Mouse (Mus musculus): Measurements from ENCODE around the gene Rasl12.

The Rasl12 gene

DNA sequence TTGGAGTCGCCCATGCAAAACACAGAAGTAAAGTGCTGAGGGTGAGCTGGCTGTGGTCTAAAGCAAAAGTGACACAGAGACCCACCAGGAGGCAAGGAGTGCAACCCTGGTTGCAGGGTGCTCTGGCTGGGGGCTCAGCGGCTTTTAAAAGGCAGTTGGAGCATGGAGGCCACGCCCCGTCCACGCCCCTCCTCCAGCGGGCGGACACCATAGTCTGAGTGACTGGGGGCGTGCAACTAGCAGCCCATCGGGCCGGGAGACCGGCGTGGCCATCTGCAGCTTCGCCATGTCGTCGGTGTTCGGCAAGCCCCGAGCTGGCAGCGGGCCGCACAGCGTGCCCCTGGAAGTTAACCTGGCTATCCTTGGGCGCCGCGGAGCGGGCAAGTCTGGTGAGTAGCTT lies at the start of gene Rasl12:
Rasl12 (plus strand) TSS at position 228 of the 400 bp plus-strand sequence.
- in situ Hi-C loops (cut with MboI, MseI), result no loop called here

DNA sequence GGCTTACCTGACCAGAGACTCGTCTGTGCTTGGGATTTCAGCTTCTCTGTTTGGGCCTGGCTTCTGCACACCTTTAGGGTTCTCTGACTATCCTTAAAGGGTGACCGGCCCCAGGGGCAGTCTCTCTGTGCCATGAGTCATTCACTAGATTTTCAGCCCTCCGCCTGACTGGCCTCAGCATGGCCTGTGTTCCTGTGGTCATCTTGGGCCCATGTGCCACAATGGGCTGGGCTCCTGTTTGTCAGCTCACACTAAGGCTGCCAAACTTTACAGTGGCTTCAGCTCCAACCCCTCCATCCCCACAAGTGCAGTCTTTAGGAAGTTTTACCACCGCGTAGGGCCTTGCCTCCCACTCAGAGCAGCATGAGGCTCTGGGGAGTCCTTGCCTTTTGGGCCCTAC lies 45.1 kb upstream of the Rasl12 start:
- in situ Hi-C loops (cut with MboI, MseI), result no loop called here

DNA sequence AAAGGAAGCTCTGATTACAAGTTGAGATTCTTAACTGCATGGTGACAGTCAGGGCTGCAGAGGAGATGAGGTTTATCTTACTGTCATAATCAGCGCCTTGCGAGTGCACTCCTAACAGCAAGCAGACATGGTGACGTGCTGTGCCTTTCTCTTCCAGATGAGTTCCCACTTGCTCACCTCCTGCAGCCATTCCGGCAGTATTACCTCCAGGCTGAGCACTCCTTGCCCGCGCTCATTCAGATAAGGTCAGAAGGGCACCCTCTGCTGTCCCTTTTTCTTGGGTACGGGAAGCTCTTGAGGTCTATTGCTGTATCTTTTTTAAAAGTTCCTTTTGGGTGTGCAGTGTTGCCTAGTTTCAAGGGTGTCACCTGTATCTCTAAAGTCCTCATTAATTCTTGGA lies 41.7 kb upstream of the Rasl12 start:
- in situ Hi-C loops (cut with MboI, MseI), result no loop called here

GRCm38 (mm10) chr9:65356971-65357370 lies 41.3 kb upstream of the Rasl12 start:
- in situ Hi-C loops (cut with MboI, MseI), result no loop called here

GRCm38 (mm10) chr9:65358956-65359480 lies 39.3 kb upstream of the Rasl12 start:
- in situ Hi-C loops (cut with MboI, MseI), result no loop called here

DNA sequence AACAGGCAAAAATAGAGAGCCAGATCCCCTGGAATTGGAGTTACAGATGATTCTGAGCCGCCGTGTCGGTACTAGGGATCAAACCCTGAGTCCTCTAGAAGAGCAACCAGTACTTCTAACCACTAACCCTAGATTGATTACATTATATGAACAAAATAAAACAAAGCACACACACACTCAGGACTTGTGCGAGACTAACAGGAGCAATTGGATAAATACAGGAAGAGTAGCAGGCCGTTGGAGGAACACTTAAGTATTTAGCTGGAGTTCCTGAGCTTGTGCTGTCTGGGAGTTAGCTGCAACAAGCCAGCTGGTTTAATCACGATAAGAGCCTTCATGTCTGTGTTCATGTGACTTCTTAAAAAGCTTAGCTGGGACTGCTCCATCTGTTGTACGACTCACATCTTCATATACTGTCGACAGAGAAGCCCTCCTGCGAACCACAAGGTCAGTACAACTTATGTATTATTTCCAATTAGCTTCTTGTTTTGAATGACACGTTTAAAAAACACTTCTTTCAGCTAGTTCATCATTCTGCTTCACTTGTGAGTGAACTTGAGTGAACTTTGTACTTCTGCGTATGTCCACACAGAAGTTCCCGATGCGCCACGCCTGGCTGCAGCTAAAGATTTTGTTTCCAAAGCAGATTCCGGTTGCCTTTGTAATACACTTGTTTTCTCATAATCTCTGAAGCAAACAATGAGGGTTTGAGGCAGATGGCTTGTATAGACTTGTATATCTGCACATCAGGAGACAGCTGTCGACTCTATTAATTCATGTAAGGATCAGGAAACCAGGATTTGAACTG lies 37.5 kb upstream of the Rasl12 start, which contains the start of gene Ubap1l:
Ubap1l (plus strand) TSS at position 401 of the 808 bp plus-strand sequence.
- in situ Hi-C loops (cut with MboI, MseI), result no loop called here

GRCm38 (mm10) chr9:65363684-65364083 lies 34.6 kb upstream of the Rasl12 start:
- in situ Hi-C loops (cut with MboI, MseI), result no loop called here

- in situ Hi-C loops (cut with MboI, MseI), result no loop called here
These were observed 32.6 kb upstream of the Rasl12 start for GRCm38 (mm10) chr9:65365721-65366120.

DNA sequence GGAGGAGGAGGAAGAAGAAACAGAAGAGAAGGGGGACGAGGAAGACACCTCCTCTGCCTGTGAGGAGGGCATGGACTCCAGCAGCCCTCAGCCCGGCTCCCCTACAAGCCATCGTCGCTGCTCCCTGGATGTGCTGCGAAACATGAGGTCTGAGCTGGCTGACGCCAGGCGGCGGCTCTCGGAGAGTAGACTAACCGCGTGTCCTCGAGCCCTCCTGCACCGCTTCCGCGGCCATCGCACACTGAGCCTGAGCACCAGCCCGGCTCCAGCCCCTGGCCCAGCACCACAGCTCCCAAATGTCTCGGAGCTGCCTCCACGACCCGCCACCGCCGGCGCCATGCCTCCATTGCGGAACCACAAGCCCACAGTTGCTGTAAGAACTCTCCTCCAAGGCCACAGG lies 26.6 kb upstream of the Rasl12 start:
- in situ Hi-C loops (cut with MboI, MseI), result no loop called here

DNA sequence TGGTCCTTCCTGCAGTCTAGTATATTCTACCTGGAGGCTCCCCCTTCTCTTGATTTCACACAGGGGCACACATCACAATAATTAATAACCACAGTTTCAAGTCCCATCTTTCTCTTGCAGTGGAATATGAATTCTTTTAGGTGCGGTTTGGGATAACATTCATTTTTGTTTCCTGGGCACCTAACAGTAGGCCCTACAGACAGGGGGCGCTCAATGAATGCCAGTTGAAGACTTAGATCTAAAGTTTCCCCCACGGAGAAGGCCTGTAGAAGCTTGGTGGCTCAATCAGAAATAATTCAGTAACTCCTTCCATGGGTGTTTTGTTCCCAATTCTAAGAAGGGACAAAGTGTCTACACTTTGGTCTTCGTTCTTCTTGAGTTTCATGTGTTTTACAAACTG lies 25.9 kb upstream of the Rasl12 start:
- in situ Hi-C loops (cut with MboI, MseI), result no loop called here

- in situ Hi-C loops (cut with MboI, MseI), result no loop called here
These were observed 23.7 kb upstream of the Rasl12 start for GRCm38 (mm10) chr9:65374468-65375162.

DNA sequence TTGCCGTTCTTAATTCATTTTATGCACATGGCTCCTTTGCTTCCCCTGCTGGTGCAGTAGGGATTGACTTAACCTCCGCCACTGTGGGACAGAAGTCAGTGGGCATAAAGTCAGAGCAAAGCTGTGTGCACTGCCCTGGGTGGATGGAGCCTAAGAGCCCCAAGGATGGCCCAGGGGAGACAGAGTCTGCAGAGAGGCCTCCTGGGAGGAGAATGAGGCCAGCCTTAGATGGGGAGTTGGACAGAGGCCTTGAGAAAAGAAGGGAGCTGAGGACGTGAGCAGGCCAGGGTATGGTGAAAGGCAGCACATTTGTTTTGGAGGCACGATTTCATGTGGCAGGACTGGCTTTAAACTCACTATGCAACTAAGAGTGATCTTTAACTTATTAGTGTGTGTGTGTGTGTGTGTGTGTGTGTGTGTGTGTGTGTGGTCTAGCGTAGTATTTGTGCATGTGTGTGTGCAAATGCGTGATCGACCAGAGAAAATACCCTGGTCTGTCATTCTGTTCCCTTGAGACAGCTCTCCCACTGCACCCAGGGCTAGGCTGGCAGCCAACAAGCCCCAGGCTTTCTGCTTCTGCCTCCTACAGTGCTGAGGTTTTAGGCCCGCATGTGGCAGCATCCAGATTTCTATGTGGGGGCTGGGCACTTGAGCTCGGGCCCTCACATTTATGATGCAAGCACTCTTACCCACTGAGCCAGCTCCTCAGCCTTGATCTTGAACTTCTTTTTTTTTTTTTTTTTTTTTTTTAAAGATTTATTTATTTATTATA lies 23.0 kb upstream of the Rasl12 start:
- in situ Hi-C loops (cut with MboI, MseI), result no loop called here

DNA sequence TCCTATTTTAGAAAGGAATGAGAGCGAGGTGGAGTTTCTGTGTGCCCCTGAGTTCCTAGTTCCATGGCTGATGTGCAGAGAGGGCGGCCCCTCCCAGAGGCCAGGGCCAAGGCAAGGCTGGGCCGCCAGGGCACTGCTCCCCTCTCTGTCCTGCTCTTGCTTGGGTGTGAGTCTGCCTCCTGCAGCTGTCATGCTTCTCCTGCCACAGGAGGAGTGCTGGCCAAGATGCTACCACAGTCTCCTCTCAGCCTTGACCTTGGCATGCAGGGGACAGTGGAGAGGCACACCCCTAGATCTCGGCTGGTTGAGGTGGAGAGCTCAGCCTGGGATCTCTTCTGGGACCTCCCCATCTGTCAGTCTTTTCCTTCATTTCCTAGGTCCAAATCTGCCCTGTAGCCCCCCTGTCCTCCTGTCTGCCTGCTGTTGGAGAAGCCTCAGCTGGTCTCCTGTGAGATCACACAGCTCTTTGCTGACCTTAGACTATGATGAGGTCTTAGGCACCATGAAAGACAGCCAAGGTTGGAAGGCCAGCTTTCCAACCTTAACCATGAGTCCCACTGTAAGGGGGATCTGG lies 17.2 kb upstream of the Rasl12 start:
- in situ Hi-C loops (cut with MboI, MseI), result no loop called here

GRCm38 (mm10) chr9:65382031-65382750 lies 16.1 kb upstream of the Rasl12 start:
- in situ Hi-C loops (cut with MboI, MseI), result no loop called here

DNA sequence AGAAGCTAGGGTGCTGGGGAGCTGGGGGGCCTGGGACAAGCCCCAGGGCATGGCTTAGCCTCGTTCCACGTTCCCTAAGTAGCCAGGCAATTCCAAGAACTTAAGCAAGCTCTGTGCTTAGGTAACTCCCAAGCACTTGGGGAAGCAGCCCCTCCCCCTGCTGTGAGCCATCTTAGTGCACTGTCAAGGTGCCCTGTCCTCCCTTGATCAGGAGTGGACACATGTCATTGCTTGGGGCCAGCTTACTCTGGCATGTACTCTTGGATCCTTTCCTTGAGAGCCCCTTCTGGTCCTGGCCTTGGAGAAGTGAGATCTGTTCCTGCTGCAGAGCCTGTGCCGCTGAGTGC lies 15.6 kb upstream of the Rasl12 start:
- in situ Hi-C loops (cut with MboI, MseI), result no loop called here

- in situ Hi-C loops (cut with MboI, MseI), result no loop called here
These were observed 14.0 kb upstream of the Rasl12 start for GRCm38 (mm10) chr9:65384276-65384675.

DNA sequence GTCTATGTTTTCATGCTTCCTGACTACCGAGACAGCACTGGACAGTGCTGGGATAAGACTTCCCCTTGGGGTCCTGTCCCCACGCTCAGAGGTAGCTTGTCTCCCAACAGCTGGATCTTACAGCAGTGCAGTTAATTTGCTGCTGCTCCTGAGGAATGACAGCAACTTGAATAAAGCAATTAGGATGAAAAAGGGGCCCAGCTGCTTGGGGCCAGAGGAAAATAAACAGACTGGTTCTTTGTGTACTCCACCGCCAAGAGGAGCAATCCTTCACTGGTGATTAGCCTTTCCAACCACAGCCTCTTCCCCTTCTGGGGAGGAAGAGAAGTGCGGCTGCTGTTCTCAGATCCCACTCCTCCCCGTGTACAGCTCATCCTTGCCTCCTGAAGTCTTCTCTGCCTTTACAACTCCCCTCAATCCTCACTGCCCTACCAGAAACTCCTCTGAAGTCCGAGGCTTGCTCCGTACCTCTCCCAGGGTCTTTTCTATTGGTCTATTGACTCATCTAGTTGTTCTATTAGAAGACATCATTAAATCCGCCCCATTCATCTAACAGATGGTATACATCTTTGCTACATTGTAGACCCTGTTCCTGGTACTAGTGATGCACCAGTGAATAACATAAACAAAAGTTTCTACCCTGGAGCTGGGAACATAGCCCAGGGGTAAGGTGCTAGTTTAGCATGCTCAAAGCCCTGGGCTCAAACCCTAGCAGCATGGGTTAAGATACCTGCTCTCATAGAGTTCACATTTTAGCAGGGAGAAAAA lies 11.7 kb upstream of the Rasl12 start:
- in situ Hi-C loops (cut with MboI, MseI), result no loop called here

DNA sequence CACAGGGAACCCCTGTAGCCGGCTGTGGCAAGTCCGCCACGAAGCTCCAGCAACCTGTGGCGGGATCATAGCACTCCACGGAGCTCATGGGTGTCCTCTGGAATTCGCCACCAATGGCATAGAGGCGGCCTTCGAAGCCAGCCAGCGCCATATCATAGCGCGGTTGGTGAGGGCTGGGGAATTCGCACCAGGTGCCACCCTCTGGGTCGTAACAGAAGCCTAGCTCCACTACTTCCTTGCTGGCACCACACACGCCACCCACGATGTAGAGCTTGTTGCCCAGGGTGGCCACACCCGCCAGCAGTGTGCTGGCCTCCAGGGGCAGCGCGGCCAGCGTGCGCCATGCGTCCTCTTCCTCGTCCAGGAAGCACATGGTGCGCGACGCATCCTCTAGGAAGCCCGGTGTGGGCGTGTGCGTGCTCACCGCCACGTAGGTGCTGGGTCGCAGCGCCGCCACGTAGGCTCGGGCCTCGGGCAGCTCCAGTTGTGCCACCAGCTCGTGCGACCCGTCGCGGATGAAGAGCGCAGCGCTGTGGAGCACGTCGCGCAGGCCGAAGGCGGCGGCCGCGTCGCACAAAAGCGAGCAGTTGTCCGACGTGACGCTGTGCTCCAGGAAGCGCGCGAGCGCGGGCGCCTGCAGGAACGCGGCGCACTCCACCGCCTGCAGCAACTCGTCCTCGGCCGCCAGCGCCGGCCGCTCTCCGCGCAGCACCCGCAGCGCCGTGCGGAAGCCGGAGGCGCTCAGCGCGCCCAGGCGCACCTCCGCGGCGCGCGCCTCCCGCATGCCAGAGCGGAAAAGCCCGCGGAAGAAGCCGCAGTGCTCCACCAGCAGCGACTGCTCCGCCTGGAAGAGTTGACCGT lies 7.3 kb upstream of the Rasl12 start:
- in situ Hi-C loops (cut with MboI, MseI), result no loop called here

DNA sequence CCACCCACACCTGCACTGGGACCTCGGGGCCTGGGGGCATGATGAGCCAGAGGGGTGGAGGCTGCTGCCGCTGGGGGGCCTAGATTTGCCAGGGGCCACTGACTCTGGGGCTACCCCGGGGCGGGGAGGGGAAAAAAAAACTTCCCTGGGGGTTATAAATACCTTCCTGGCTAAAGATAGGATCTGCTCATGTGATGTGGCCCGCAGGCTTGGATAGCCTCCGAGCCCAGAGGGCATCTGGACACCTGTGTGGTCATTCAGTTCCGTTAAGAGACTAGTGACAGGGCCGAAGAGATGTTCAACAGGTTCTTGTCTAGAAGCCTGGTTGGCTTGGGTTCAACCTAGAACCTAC lies 6.7 kb upstream of the Rasl12 start, which contains the start of gene Kbtbd13:
Kbtbd13 (minus strand) TSS at position 40 of the 352 bp plus-strand sequence.
- in situ Hi-C loops (cut with MboI, MseI), result no loop called here

Data from T-helper 17 cell (primary cell).